Mouse (Mus musculus): ENCODE data around the gene 4933428G20Rik. TPM values are rescaled to one million over a fixed set of nuclear protein-coding genes. Genes with fewer than 3 reads are reported as not detected.

The 4933428G20Rik gene
- polyA plus RNA-seq, 1 experiment from 2014 or later = 1.3 TPM

DNA sequence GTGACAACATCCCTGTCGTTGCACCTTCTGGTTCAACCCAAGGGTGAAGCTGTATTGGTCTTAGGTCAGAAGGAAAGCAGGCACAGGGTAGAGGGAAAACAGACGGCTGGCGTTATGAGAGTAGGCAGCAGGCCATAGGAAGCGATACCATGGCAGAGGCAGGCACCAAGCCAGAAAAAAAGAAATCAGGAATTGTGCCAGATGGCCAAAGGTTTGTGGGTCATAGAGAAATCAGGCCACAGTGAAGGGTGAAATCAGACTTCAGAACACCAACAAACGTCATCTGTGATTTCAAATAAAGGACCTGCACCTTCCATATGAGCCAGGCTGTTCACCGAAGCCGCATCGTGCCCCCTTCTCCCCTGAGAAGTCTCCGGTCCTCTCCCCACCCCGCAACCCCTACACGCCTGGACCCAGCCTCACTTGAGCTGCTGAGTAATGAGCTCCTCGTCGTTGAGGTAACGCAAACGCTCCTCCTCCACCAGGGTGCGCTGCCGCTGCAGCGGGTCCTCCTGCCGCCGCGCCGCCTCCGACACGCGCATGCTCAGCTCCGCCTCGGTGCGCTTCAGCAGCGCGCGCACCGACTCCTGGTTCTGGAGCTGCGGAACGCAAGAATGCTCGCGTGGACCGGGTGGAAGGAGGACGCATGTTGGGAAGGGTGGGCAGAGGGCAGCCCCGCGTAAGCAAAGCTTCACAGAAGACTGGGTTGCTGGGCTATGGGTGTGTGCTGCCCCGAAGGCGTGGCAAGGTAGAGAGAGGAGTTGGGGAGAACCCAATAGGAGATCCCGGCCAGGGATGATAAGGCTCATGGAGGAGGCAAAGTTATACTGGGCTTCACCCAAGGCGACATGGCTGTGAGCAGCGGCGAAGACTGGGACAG lies 31.5 kb upstream of the 4933428G20Rik start:
- peak; percentile 63 for ATAC-seq (ENCODE audit: low FRiP score, low read depth)
- Histone ChIP-seq H3K9me3 (no peaks in the 10 kb centered on the region), H3K4me3 (peak overlapping the region; percentile 27), H3K4me1 (replicated peaks) (peaks cover 37% of the 10 kb centered on the region), H3K4me2 (peak overlapping the region; percentile 53), H3K36me3 (peaks cover 29% of the 10 kb centered on the region), H3K9ac (no peak overlapping the region), H3K27me3 (peaks cover 34% of the 10 kb centered on the region), H3K27ac (replicated peaks) (peak overlapping the region; percentile 55)
- 7% methylated on average over 46 of the region's 46 CpGs for WGBS

DNA sequence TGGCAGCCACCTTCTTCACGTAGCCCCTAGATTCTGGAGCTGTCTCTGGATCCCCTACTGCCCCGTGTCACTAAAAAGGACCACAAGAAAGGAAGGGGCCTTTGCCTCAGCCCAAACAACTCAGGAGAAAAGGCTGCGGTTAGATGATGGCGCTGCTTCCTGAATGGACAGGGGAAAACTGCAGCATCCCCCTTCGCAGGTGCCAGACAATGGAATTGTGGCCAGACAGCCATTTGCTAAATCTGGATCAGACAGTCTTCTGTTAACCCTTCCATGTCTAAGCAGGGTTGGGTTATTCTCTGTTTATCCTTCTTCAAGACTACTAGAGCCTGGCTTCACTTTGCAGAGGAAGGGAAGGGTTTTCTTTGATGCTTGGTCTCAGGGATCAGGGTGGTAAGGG lies 30.8 kb upstream of the 4933428G20Rik start:
- Histone ChIP-seq H3K27ac (replicated peaks) (no peak overlapping the region), H3K9ac (no peak overlapping the region), H3K36me3 (peaks cover 34% of the 10 kb centered on the region), H3K4me1 (replicated peaks) (peaks cover 32% of the 10 kb centered on the region), H3K4me3 (no peak overlapping the region), H3K9me3 (no peaks in the 10 kb centered on the region), H3K4me2 (no peak overlapping the region), H3K27me3 (peaks cover 28% of the 10 kb centered on the region)
- WGBS = 60% methylated on average over 5 of the region's 5 CpGs
- no peak for ATAC-seq (ENCODE audit: low FRiP score, low read depth)

GRCm38 (mm10) chr11:97530069-97530468 lies 29.9 kb upstream of the 4933428G20Rik start:
- Histone ChIP-seq H3K36me3 (peaks cover 37% of the 10 kb centered on the region), H3K9me3 (no peaks in the 10 kb centered on the region), H3K27me3 (peaks cover 20% of the 10 kb centered on the region), H3K4me3 (no peak overlapping the region), H3K9ac (no peak overlapping the region), H3K4me2 (no peak overlapping the region), H3K27ac (replicated peaks) (no peak overlapping the region), H3K4me1 (replicated peaks) (peaks cover 29% of the 10 kb centered on the region)
- ATAC-seq (ENCODE audit: low FRiP score, low read depth) = no peak
- WGBS = 89% methylated on average over 6 of the region's 6 CpGs

GRCm38 (mm10) chr11:97528282-97528808 lies 28.2 kb upstream of the 4933428G20Rik start:
- ATAC-seq (ENCODE audit: low FRiP score, low read depth) = no peak
- H3K4me2 ChIP-seq = no peak overlapping the region
- H3K27me3 ChIP-seq = peaks cover 7% of the 10 kb centered on the region
- no peak overlapping the region for H3K4me3 ChIP-seq
- no peak overlapping the region for H3K9ac ChIP-seq
- peaks cover 33% of the 10 kb centered on the region for H3K36me3 ChIP-seq
- peaks cover 30% of the 10 kb centered on the region for H3K4me1 ChIP-seq (replicated peaks)
- WGBS = 81% methylated on average over 18 of the region's 18 CpGs
- H3K9me3 ChIP-seq = no peaks in the 10 kb centered on the region
- H3K27ac ChIP-seq (replicated peaks) = no peak overlapping the region

DNA sequence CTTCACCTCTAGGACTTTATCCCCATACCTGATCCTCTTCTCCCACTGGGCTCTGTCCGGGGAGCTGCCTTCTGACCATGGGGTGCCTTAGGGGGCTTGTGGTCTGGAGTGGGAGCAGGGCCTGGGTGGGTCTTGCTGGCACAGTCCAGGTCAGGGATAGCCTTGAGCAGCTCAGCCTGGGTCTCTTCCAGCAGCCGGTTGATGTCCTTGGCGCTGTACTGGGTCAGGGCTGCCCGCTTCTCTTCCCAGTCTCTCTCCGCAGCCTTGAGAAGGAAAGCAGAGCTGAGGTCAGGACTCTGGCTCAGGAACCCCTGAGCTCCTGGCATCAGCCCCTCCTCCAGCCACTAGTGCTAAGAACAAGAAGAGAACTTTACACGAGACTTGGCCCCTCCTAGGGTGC lies 25.2 kb upstream of the 4933428G20Rik start:
- 87% methylated on average over 6 of the region's 6 CpGs for WGBS
- ATAC-seq (ENCODE audit: low FRiP score, low read depth) = no peak
- no peaks in the 10 kb centered on the region for H3K9me3 ChIP-seq
- H3K36me3 ChIP-seq = peaks cover 57% of the 10 kb centered on the region
- peaks cover 15% of the 10 kb centered on the region for H3K4me1 ChIP-seq (replicated peaks)
- no peak overlapping the region for H3K4me3 ChIP-seq
- no peaks in the 10 kb centered on the region for H3K27me3 ChIP-seq
- H3K9ac ChIP-seq = no peak overlapping the region
- no peak overlapping the region for H3K27ac ChIP-seq (replicated peaks)
- H3K4me2 ChIP-seq = no peak overlapping the region

DNA sequence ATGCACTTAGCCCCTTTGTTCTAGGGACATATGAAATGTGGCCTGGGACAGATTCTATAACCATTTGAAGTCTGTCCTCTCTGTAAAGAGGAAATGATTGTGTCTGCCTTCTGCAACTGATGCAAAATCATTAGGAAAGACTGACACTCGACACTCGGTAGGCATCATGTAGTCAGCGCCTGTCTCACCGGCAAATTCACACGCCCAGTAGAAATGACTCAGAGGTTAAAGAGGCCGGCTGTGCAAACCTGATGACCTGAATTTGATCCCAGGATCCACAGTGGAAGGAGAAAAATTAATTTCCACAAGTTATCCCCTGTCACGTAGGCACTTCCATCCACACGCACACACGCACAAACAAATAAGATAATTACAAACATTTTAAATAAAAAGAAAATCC lies 24.2 kb upstream of the 4933428G20Rik start:
- peaks cover 57% of the 10 kb centered on the region for H3K36me3 ChIP-seq
- H3K9ac ChIP-seq = no peak overlapping the region
- H3K27ac ChIP-seq (replicated peaks) = peak overlapping the region; percentile 60
- no peak overlapping the region for H3K4me2 ChIP-seq
- 58% methylated on average over 9 of the region's 9 CpGs for WGBS
- no peaks in the 10 kb centered on the region for H3K27me3 ChIP-seq
- no peaks in the 10 kb centered on the region for H3K9me3 ChIP-seq
- no peak overlapping the region for H3K4me3 ChIP-seq
- peaks cover 15% of the 10 kb centered on the region for H3K4me1 ChIP-seq (replicated peaks)
- ATAC-seq (ENCODE audit: low FRiP score, low read depth) = no peak

- Histone ChIP-seq H3K4me1 (replicated peaks) (peaks cover 15% of the 10 kb centered on the region), H3K4me2 (no peak overlapping the region), H3K9ac (no peak overlapping the region), H3K36me3 (peaks cover 57% of the 10 kb centered on the region), H3K9me3 (no peaks in the 10 kb centered on the region), H3K4me3 (no peak overlapping the region), H3K27ac (replicated peaks) (peak overlapping the region; percentile 60), H3K27me3 (no peaks in the 10 kb centered on the region)
- 4% methylated on average over 1 of the region's 1 CpGs for WGBS
- ATAC-seq (ENCODE audit: low FRiP score, low read depth) = 0 out of 2 replicates have a peak, but pooled peaks have one; percentile 16
Measured at GRCm38 (mm10) chr11:97523827-97524261, 23.7 kb upstream of the 4933428G20Rik start.

DNA sequence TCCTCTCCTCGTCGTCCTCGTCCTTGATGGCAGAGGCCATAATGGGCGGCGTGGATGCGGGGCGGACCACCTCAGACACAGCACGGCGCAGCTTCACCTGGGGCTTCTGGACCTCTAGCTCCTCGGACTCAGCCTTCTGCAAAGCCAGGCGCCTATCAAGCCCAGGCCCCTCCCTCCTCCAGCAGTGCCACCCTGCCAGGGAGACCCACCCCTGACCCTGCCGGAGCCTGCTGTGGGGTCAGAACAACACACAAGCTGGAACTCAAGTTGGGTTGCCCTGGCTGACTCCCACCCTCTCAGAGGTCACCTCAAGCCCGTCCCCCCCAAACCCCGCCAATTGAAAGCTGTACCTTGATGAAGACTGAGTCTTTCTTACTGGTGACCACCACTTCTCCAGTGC lies 23.0 kb upstream of the 4933428G20Rik start:
- Histone ChIP-seq H3K4me3 (no peak overlapping the region), H3K27ac (replicated peaks) (no peak overlapping the region), H3K9me3 (no peaks in the 10 kb centered on the region), H3K4me2 (no peak overlapping the region), H3K36me3 (peaks cover 61% of the 10 kb centered on the region), H3K4me1 (replicated peaks) (peaks cover 15% of the 10 kb centered on the region), H3K27me3 (no peaks in the 10 kb centered on the region), H3K9ac (no peak overlapping the region)
- 83% methylated on average over 13 of the region's 14 CpGs for WGBS
- ATAC-seq (ENCODE audit: low FRiP score, low read depth) = no peak

DNA sequence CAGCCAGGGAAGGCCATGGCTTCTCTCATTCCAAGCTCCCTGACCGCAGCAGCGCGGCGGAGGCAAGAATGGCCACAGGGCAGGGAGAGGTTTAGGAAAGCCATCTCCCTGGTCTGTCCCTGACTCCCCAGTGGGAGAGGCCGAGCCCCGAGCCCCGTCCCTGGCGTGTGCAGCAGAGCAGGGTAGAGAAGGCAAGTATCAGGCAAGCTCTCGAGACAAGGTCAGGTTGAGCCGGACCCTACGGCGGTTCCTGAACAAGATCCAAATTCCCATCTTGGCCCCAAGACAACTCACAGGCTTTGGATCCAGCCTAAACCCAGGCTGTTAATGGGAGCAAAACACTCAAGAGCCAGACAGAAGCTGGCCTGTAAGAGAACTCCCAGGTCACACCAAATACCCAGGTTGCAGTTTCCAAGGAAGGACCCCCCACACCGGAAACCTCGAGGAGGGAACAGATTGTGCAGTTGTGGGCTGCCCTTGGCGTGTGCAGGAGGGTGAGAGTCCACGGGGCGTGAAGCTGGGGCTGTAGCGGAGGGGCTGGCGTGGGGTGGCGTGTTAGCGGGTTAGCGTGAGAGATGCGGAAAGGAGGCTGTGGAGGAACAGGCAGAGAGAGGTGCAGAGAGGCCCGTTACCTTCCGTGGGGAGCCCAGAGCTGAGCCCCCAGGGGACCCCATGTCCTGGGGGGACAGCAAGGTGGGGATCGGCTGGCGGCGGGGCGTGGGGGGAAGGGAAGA lies 21.8 kb upstream of the 4933428G20Rik start:
- H3K4me1 ChIP-seq (replicated peaks) = peaks cover 15% of the 10 kb centered on the region

GRCm38 (mm10) chr11:97520541-97520940 lies 20.4 kb upstream of the 4933428G20Rik start:
- H3K9me3 ChIP-seq = no peaks in the 10 kb centered on the region
- H3K4me1 ChIP-seq (replicated peaks) = peaks cover 15% of the 10 kb centered on the region
- WGBS = 93% methylated on average over 7 of the region's 7 CpGs
- no peak for ATAC-seq (ENCODE audit: low FRiP score, low read depth)
- peaks cover 69% of the 10 kb centered on the region for H3K36me3 ChIP-seq
- no peak overlapping the region for H3K4me2 ChIP-seq
- H3K4me3 ChIP-seq = no peak overlapping the region
- no peak overlapping the region for H3K9ac ChIP-seq
- no peaks in the 10 kb centered on the region for H3K27me3 ChIP-seq
- no peak overlapping the region for H3K27ac ChIP-seq (replicated peaks)

More for the DNA sequence above, 21.8 kb upstream of the 4933428G20Rik start:
- Histone ChIP-seq H3K9me3 (no peaks in the 10 kb centered on the region), H3K27me3 (no peaks in the 10 kb centered on the region), H3K9ac (no peak overlapping the region), H3K27ac (replicated peaks) (no peak overlapping the region), H3K4me3 (no peak overlapping the region), H3K4me2 (no peak overlapping the region), H3K36me3 (peaks cover 69% of the 10 kb centered on the region)
- WGBS = 85% methylated on average over 29 of the region's 29 CpGs
- ATAC-seq (ENCODE audit: low FRiP score, low read depth) = no peak

DNA sequence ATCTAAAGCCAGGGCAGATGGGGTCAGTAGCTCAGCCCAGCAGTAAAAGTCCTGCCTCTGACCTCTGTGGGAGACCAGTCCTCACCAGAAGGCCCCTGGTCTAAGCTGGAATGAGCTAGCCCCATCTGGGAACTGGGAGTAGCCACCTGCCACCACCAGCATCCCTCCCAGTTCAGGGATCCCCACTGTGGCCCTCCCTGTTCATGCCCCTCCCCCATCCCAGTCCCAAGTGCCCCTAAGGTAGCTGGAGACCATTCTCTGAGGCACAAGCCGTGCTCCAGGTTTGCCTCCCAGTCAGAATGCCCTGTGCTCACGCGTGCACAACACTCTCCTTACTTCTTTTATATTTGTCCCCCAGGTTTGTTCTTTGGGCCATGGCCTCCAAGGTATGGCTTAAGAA lies 12.9 kb upstream of the 4933428G20Rik start:
- peaks cover 30% of the 10 kb centered on the region for H3K36me3 ChIP-seq
- no peaks in the 10 kb centered on the region for H3K27me3 ChIP-seq
- no peak overlapping the region for H3K9ac ChIP-seq
- no peak overlapping the region for H3K4me2 ChIP-seq
- H3K9me3 ChIP-seq = no peaks in the 10 kb centered on the region
- WGBS = 71% methylated on average over 3 of the region's 3 CpGs
- H3K27ac ChIP-seq (replicated peaks) = no peak overlapping the region
- no peak overlapping the region for H3K4me3 ChIP-seq
- peaks cover 23% of the 10 kb centered on the region for H3K4me1 ChIP-seq (replicated peaks)
- ATAC-seq (ENCODE audit: low FRiP score, low read depth) = no peak

DNA sequence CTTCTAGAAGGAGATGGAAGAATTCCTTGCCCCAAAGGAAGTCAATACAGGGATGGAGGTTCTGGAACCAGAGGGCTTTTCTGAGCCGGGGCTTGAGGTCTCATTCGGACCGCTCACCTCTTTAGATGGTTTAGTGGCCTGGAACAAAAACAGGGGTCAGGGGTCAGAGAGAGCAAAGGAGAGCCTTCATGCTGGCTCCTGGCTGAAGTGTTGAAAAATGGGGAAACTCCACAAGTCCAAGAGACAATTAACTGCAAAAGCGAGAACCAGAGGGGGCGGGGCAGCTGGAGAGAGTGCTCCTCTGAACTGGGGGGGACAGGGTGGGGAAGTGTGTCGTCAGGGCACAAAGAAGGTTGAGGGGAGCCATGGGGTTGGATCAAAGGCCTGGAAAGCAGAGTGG lies 12.4 kb upstream of the 4933428G20Rik start:
- Histone ChIP-seq H3K9ac (no peak overlapping the region), H3K27me3 (no peaks in the 10 kb centered on the region), H3K9me3 (no peaks in the 10 kb centered on the region), H3K4me2 (0 out of 2 replicates have a peak overlapping the region, but pooled peaks have one; percentile 3), H3K4me1 (replicated peaks) (peaks cover 23% of the 10 kb centered on the region), H3K4me3 (no peak overlapping the region), H3K27ac (replicated peaks) (no peak overlapping the region), H3K36me3 (peaks cover 28% of the 10 kb centered on the region)
- no peak for ATAC-seq (ENCODE audit: low FRiP score, low read depth)
- WGBS = 26% methylated on average over 6 of the region's 6 CpGs
